Mouse (Mus musculus) kidney, embryonic 16.5 days (tissue): Measurements from ENCODE around the gene Luc7l3. TPM values are rescaled to one million over a fixed set of nuclear protein-coding genes. Genes with fewer than 3 reads are reported as not detected.

Source experiments
- ATAC-seq: fragments of 200-750 bp; cut with Nextera tagmentation; 2 replicates; pipeline ENCODE4 v1.8.0; 2017; ENCODE audit warnings: moderate TSS enrichment; ENCODE audit not compliant: low FRiP score, low TSS enrichment
- H3K27ac ChIP-seq: fragments of 300-500 bp; sonication (generic); 2 replicates; pipeline ENCODE4 v1.5.1; 2014; ENCODE audit warnings: low read length
- H3K27me3 ChIP-seq: fragments of 300-500 bp; sonication (generic); 2 replicates; pipeline ENCODE4 v1.6.1; 2014; ENCODE audit warnings: low read length, control low read depth, mixed read lengths; ENCODE audit not compliant: insufficient read depth
- H3K36me3 ChIP-seq: fragments of 300-500 bp; sonication (generic); 2 replicates; pipeline ENCODE4 v1.6.1; 2014; ENCODE audit warnings: low read length, control low read depth, mixed read lengths; ENCODE audit not compliant: insufficient read depth
- H3K4me1 ChIP-seq: fragments of 300-500 bp; sonication (generic); 2 replicates; pipeline ENCODE4 v1.6.1; 2014; ENCODE audit warnings: low read length, control low read depth, mixed read lengths; ENCODE audit not compliant: insufficient read depth
- H3K4me2 ChIP-seq: fragments of 300-500 bp; sonication (generic); replicated peaks from 2 replicates; pipeline ENCODE4 v1.6.1; 2014; ENCODE audit warnings: low read depth, low read length
- H3K4me3 ChIP-seq: fragments of 300-500 bp; sonication (generic); 2 replicates; pipeline ENCODE4 v1.5.1; 2014; ENCODE audit warnings: mild to moderate bottlenecking, low read length
- H3K9ac ChIP-seq: fragments of 300-500 bp; sonication (generic); replicated peaks from 2 replicates; pipeline ENCODE4 v1.6.1; 2014; ENCODE audit warnings: low read length
- H3K9me3 ChIP-seq: fragments of 300-500 bp; sonication (generic); 2 replicates; pipeline ENCODE4 v1.6.1; 2016; ENCODE audit warnings: low read length, control low read depth
- whole genome bisulfite sequencing: fragments of 180-500 bp; shearing (Covaris S2); extraction: QIAGEN DNeasy Blood & Tissue Kit; methylation state at CpG from one replicate; pipeline ENCODE4 v1.1.7; 2014; 5-methylcytosine and 5-hydroxymethylcytosine counted together
- polyA plus RNA-seq: library from polyadenylated mRNA; unstranded; fragments of >200 nt; fragmentation: Nextera tagmentation; extraction: Ambion mirVana; gene quantifications from 2 replicates; pipeline ENCODE4 v1.2.1, GENCODE M21; 2015

The Luc7l3 gene
- polyA plus RNA-seq: 99.5 and 112 TPM in 2 replicates

DNA sequence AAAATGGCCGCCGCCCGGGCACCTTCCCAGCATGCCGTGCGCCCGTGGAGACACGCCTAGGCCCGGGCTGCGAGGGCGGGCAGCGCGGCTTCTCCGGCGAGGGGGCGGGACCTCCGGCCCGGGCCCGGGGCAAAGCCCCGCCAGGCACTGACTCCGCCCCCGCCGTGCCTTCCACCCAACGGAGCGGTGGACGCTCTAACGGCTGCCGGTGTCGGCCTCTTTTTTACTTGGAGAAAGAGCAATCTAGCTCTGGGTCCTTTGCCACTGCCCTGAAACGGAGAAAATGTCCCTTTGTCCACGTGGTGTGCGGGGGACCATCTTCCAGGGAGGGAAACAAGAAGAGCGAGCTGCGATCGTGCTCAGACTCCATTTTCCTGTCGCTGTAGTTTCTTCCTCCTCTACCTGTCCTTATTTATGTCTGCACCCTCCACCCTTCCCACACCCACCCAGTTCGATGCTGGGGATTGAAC lies at the start of gene Luc7l3:
Gene Luc7l3 (minus strand): TSS at position 58 of the 470 bp plus-strand sequence.
- H3K4me2 ChIP-seq: peak within 1 kb of the TSS; percentile 84
- H3K36me3 ChIP-seq: peaks cover 7% of the 10 kb centered on the region; the same call in 1 of the 2 replicates
- H3K27me3 ChIP-seq: no peaks in the 10 kb centered on the region
- peak within 1 kb of the TSS; percentile 98 for H3K27ac ChIP-seq
- peaks cover 33% of the 10 kb centered on the region; the same call in 1 of the 2 replicates for H3K4me1 ChIP-seq
- peak within 1 kb of the TSS; percentile 98 for H3K4me3 ChIP-seq
- WGBS: under 1% methylated on average over 33 of the region's 36 CpGs
- H3K9me3 ChIP-seq: no peaks in the 10 kb centered on the region
- H3K9ac ChIP-seq: peak within 1 kb of the TSS; percentile 99
- peak; percentile 95 for ATAC-seq

DNA sequence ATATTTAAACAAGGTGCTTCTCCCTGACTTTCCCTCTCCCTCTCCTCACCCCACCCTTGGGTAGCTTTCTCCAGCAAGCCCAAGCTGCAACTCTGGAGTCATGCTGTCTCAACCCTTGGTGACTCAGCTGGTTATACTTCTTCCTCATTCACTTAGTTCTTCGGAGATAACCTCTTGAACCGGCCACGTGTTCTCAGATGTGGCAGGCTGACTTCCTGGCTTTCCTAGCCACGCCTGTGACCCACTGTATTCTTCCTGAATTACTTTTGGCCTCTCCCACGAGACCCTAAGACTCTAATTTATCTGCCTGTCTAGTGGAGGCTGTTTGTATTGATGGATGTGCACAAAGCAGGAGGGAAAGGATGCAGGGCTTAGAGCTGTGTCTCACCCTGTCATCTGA lies 49.0 kb upstream of the Luc7l3 start:
- H3K4me1 ChIP-seq: peaks cover 16% of the 10 kb centered on the region
- ATAC-seq: peak; percentile 49; the same call in 1 of the 2 replicates

DNA sequence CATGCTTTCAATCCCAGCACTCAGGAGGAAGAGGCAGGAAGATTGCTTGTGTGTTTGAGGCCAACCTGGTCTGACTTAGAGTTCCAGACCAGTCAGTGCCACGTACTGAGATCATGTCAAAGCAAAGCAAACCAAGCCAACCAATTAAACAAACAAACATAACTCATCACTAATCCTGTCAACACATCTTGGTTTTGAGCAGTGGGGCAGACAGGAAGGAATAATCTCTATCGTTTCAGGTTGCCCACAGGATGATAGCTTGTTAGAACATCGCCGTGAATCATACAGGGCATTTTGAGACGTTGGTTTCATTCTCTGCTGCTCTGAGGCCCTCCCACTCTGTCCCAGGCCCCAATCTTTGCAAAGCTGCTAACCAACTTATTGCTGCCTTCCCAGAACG lies 48.2 kb upstream of the Luc7l3 start:
- no peak for ATAC-seq
- Histone ChIP-seq H3K4me1 (peaks cover 22% of the 10 kb centered on the region), H3K27ac (no peak overlapping the region), H3K9me3 (peaks cover 4% of the 10 kb centered on the region; the same call in 1 of the 2 replicates), H3K27me3 (no peaks in the 10 kb centered on the region; the same call in 1 of the 2 replicates), H3K36me3 (no peaks in the 10 kb centered on the region), H3K9ac (no peak overlapping the region), H3K4me3 (no peak overlapping the region), H3K4me2 (no peak overlapping the region)
- 69% methylated on average over 6 of the region's 6 CpGs for WGBS

More for the DNA sequence above, 49.0 kb upstream of the Luc7l3 start:
- 7% methylated on average over 5 of the region's 5 CpGs for WGBS
- Histone ChIP-seq H3K9ac (no peak overlapping the region), H3K4me2 (no peak overlapping the region), H3K4me3 (no peak overlapping the region), H3K27me3 (no peaks in the 10 kb centered on the region; the same call in 1 of the 2 replicates), H3K9me3 (peaks cover 4% of the 10 kb centered on the region; the same call in 1 of the 2 replicates), H3K36me3 (no peaks in the 10 kb centered on the region), H3K27ac (no peak overlapping the region)

DNA sequence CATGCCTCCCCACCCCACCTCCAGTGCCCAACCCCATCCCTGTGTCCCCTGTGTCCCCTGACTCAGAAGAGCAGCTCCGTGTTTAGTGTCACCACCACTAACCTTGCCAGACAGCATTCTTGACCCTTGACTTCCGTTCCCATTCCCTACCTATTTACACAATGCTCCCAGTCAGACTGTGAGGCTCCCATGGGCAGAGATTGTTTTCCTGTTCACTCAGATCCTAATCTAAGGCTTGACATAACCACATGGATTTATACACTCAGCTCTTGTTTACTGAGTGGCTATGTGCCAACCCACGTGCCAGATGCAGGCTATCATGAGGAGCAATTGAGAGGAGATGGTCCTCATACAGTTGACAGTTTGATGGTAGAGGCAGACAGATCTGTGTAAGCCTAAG lies 43.6 kb upstream of the Luc7l3 start:
- 0 out of 2 replicates have a peak, but pooled peaks have one; percentile 51 for ATAC-seq
- 44% methylated on average over 3 of the region's 3 CpGs for WGBS
- no peaks in the 10 kb centered on the region for H3K27me3 ChIP-seq

GRCm38 (mm10) chr11:94363690-94364089 lies 41.9 kb upstream of the Luc7l3 start:
- no peak overlapping the region for H3K4me3 ChIP-seq
- H3K9me3 ChIP-seq: peaks cover 4% of the 10 kb centered on the region; the same call in 1 of the 2 replicates
- no peak overlapping the region for H3K4me2 ChIP-seq
- no peak overlapping the region for H3K9ac ChIP-seq
- no peak overlapping the region for H3K27ac ChIP-seq
- no peak for ATAC-seq
- H3K4me1 ChIP-seq: peaks cover 6% of the 10 kb centered on the region; the same call in 1 of the 2 replicates
- no peaks in the 10 kb centered on the region for H3K36me3 ChIP-seq
- 78% methylated on average over 7 of the region's 7 CpGs for WGBS
- H3K27me3 ChIP-seq: no peaks in the 10 kb centered on the region

More for the DNA sequence above, 43.6 kb upstream of the Luc7l3 start:
- no peak overlapping the region for H3K27ac ChIP-seq
- H3K36me3 ChIP-seq: no peaks in the 10 kb centered on the region
- no peak overlapping the region for H3K4me2 ChIP-seq
- peaks cover 4% of the 10 kb centered on the region; the same call in 1 of the 2 replicates for H3K9me3 ChIP-seq
- H3K4me1 ChIP-seq: peaks cover 8% of the 10 kb centered on the region
- H3K4me3 ChIP-seq: no peak overlapping the region
- no peak overlapping the region for H3K9ac ChIP-seq

- Histone ChIP-seq H3K36me3 (no peaks in the 10 kb centered on the region), H3K4me2 (no peak overlapping the region), H3K27me3 (no peaks in the 10 kb centered on the region), H3K4me1 (peaks cover 6% of the 10 kb centered on the region; the same call in 1 of the 2 replicates), H3K9ac (no peak overlapping the region), H3K9me3 (peaks cover 4% of the 10 kb centered on the region; the same call in 1 of the 2 replicates), H3K4me3 (no peak overlapping the region), H3K27ac (no peak overlapping the region)
- 92% methylated on average over 5 of the region's 5 CpGs for WGBS
- ATAC-seq: no peak
These were observed 40.3 kb upstream of the Luc7l3 start for GRCm38 (mm10) chr11:94362101-94362500.

DNA sequence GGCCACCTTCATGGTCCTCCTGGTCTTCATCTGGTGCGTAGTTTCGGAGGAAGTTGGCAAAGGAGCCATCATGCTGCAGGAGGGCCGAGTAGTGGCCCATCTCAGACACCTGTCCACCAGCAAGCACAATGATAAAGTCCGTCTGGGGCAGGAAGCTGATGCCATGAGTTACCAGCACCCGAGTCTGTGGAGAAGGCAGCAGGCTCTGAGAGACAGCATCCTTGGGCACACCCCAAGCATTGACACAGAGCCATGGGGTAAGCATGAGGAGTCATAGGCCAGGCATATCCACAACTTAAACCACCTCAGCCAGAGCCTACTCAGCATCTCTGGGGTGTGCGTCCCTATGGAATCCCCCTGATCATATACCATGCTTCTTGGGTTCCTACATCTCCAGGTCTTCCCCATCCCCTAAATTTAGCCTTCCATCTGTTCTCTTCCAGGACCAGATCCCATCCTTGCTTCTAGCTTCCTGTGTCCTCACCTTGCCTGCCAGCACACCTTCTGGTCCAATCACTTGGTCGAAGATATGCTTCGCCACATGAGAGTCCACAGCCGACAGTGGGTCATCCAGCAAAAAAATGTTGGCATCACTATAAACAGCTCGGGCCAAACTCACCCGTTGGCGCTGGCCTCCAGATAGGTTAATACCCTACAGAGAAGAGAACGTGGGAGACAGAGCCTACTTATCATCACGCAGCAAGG lies 39.5 kb upstream of the Luc7l3 start:
- Histone ChIP-seq H3K27me3 (no peaks in the 10 kb centered on the region), H3K9me3 (peaks cover 4% of the 10 kb centered on the region; the same call in 1 of the 2 replicates), H3K4me3 (no peak overlapping the region), H3K36me3 (no peaks in the 10 kb centered on the region), H3K9ac (no peak overlapping the region), H3K4me2 (no peak overlapping the region), H3K27ac (no peak overlapping the region), H3K4me1 (peaks cover 6% of the 10 kb centered on the region; the same call in 1 of the 2 replicates)
- 92% methylated on average over 14 of the region's 14 CpGs for WGBS
- no peak for ATAC-seq

GRCm38 (mm10) chr11:94359168-94359567 lies 37.4 kb upstream of the Luc7l3 start:
- Histone ChIP-seq H3K27ac (no peak overlapping the region), H3K9me3 (no peaks in the 10 kb centered on the region), H3K27me3 (no peaks in the 10 kb centered on the region), H3K36me3 (no peaks in the 10 kb centered on the region), H3K4me2 (no peak overlapping the region), H3K9ac (no peak overlapping the region), H3K4me1 (no peaks in the 10 kb centered on the region), H3K4me3 (no peak overlapping the region)
- 92% methylated on average over 12 of the region's 12 CpGs for WGBS
- ATAC-seq: no peak

GRCm38 (mm10) chr11:94355521-94356217 lies 33.9 kb upstream of the Luc7l3 start:
- H3K4me1 ChIP-seq: peaks cover 8% of the 10 kb centered on the region; the same call in 1 of the 2 replicates
- 83% methylated on average over 9 of the region's 9 CpGs for WGBS
- H3K36me3 ChIP-seq: no peaks in the 10 kb centered on the region
- H3K4me3 ChIP-seq: no peak overlapping the region
- H3K4me2 ChIP-seq: no peak overlapping the region
- no peaks in the 10 kb centered on the region for H3K9me3 ChIP-seq
- H3K27me3 ChIP-seq: no peaks in the 10 kb centered on the region
- no peak overlapping the region for H3K9ac ChIP-seq
- ATAC-seq: no peak
- no peak overlapping the region for H3K27ac ChIP-seq
